Mouse (Mus musculus): ENCODE data around the gene Psma5.

Gene Psma5

DNA sequence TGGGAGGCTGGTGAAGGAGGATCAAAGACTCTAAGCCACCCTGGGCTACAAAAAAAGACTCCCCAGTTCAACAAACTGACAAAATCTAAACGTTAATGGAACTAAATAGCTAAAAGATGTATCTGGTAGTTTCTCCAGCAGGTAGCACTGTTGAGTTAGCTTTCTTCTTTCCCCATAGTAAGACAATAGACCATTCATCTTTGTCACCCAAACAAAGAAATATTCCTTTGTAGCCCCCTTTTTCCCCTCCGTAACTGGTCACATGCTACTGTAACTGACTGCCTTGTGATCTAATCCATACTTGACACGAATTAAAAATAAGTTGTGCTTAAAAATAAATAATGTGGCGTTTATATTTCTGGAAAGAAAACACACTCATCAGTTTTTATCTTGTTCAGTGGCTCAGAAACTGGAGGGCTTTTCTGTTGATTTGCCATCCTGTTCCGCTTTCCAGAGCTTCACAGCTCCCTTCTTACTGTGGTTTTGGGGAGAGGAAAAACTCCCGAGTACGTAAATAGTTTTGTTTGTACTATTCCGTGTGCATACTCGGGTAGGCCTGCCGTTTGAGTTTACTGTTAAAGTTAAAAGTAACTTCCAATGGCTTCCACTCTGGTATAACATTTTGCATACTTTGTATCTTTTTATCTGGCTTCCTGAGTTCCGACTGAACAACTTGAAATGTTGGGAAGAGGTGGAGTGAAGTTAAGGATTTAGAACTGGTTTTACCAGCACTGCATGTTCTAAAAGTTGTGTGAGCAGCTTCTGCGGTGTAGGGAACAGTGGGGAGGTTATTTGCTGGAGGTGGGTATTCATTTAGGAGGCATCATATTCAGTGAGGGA, 25.9 kb downstream of the Psma5 start:
- DNase-seq = no peak

DNA sequence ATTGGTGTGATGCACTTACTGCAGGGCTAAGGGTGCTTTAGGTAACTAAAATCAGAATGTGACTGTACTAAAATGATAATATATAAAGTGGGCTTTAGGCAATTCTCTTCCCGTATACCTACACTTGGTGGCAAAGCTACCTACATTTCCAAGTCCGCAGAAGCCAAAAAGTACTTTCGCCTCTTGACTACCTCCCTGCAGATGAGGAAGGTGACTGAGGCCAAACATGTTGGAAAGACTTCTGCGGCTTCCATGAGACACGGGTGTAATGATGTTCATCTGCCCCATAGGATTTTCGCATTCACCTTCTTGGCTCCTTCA, 26.5 kb downstream of the Psma5 start:
- DNase-seq = no peak

- peak; percentile 76 to 82 for DNase-seq
These were observed 27.3 kb downstream of the Psma5 start, which contains the start of gene Sort1 for GRCm38 (mm10) chr3:108283781-108284601. Gene Sort1 (plus strand): TSS chr3:108284082.

DNA sequence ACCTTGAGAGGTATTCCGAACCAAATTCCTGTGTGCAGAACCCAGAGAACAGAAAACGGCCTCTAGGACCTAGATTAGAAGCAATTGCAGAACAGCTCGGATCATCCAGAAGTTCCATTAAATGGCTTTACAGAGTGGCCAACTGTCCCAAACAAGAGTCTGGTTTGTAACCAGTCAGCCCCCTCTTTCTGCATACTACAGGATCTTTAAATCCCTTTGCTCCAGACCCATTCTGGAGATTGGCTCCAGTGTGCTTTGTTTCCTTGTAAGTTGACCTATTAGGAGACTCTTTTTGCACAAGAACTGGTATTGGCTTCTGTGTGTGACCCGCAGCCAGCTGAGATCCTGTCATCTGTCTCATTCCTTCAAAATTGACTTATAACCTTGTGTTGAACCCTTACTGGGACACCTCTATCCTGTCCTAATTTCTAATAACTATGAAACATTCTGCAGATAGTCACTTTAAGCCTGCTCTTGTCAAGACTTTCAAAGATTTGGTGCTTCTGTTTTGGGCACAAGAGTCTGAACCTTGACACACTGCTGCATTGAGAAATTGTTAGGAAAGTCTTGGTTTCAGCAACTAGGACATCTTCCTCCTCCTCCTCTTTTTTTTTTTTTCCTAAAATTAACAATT, 28.5 kb downstream of the Psma5 start:
- DNase-seq = no peak

DNA sequence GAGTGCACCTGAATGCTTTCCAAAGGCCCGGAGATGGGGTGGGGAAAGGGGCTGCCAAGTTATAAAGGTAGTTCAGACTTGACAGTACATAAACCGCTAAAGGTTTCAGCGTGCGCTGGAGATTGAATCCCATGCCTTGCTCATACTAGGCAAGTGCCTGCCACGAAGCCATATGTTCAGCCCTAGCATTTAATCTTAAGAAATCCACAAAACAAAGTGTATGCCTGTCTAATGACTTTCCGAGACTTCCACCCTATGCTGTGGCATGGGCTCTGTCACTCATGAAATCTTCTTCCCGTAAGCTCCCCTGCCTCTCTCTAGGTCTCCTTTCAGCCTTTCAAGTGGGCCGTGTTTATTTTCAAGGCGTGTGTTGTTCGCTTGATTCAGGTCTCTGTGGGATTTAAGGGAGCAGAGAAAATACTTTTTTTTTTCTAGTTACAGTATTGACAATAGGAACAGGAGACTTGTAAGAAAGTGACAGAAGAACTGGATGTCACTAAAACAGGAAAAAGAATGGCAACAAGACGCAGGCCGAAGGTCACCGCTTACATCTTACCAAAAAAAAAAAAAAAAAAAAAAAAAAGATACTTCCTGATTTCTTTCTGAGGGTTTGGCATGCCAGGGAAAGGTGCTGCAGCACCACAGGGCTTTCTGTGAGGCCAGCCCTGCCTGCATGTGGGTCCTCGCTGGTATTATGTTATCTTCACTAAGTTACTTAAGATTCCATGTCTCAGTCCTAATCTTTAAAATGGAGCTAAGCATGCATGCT, 30.1 kb downstream of the Psma5 start:
- no peak for DNase-seq

DNA sequence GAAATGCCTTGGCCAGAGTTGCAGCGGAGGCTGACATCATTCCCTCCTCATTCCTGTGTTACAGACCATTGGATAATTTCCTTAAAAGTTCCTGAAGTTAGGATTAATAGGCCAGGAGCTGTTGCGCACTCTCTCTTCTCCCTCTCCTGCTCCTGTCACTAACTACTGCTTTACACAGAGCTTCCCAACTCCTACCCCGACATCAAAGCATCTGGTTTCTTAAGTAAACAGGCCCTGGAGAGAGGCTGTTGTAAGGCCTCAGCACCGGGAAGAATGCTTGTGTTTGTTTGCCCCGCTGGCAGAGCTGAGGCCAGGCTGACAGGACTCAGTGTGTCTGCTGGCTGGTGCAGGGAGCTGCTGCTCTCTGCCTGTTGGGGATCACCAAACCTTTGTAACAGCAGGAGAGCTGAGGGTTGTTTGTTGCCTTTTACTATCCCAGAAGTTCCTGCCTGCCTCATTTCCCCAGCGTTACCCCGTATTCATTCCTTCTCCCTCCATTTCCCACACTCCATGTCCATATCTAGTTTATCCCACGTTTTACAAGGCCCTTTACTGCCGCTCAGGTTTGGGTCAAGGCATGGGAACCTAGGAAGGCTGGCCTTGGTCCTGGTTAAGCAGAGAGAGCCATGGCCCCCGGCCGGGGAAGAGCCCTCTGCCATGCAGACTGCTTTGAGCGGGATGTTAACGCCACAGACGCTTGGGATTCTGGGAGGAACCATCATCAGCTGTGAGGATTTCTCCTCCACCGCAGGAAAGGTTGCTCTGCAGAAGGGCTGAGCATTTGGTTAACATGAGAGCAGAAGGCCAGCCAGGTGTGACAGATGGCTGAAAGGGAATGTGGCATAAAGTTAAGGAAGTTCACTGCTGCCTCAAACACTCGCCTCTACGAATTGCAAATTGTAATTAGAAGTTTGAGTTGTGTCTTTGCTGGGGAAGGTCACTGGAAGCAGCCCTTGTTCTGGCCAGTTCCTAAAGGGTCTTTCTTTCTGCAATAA, 31.4 kb downstream of the Psma5 start:
- no peak for DNase-seq

DNA sequence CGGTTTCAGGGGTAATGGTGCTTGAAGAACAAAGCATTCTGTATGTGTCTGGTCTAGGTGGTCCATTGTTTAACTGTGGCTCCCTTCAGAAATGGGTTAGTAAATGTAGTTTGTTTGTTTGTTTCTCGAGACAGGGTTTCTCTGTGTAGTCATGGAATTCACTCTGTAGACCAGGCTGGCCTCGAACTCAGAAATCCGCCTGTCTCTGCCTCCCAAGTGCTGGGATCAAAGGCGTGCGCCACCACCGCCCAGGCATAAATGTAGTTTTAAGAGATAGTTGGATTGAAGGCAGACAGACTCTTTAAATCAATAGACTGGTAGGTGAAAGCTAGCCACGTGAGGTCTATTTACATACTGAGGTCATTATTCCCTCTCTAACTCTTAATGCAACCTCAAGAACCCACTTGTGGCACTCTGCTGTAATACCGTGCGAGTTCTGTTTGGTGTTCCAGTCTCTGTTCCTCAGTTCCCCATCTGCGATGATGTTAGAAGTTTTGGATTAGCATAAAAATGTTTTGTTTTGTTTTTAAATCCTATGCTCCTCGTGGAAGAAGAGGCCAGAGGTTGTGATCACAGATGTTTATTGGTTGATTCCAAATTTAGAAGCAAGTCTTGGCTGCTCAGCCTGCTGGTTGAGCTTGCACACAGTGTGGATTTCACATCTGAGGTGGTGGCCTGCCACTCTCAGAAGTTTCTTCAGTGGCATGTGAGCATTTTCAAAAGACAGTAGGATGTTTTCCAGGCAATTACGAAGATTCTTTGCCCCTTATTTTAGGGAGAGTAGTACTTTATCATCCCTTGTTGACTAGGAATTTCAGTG, 32.8 kb downstream of the Psma5 start:
- no peak for DNase-seq

DNA sequence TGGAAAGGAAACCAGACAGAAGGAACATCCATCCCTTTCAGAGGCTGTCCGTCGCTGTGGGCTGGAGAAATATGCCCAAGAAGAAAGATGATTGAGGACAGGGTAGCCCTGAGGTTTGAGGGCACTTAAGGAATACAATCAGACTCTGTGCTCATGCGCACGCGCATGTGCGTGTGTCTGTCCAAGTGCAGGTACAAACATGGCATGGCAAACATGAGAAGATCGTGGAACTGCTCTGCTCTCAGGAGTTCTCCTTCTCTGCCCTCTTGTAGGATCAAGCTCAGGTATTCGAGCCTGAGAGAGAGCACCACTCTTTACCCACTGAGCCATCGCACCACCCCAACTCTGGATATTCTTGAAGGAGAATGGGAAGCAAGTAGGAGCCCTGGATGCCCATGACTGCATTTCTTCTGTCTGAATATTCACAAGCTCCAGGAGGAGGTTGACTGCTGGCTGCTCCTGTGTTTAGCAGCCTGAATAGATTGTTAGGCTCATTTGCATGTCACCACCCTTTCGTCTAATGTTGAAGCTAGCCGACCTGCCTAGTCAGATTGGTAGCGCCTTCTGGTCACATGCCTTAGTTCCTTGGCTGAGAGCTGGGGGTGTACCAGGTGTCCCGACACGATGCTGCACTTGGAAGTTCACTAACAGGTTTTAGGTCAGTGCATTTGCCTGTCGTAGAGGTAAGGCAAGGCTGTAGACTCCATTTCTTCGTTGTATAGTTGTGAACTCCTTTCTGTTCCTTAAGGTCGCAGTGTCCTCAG, 34.5 kb downstream of the Psma5 start:
- DNase-seq = no peak

- no peak for DNase-seq
These were observed 37.7 kb downstream of the Psma5 start for GRCm38 (mm10) chr3:108294398-108294797.

DNA sequence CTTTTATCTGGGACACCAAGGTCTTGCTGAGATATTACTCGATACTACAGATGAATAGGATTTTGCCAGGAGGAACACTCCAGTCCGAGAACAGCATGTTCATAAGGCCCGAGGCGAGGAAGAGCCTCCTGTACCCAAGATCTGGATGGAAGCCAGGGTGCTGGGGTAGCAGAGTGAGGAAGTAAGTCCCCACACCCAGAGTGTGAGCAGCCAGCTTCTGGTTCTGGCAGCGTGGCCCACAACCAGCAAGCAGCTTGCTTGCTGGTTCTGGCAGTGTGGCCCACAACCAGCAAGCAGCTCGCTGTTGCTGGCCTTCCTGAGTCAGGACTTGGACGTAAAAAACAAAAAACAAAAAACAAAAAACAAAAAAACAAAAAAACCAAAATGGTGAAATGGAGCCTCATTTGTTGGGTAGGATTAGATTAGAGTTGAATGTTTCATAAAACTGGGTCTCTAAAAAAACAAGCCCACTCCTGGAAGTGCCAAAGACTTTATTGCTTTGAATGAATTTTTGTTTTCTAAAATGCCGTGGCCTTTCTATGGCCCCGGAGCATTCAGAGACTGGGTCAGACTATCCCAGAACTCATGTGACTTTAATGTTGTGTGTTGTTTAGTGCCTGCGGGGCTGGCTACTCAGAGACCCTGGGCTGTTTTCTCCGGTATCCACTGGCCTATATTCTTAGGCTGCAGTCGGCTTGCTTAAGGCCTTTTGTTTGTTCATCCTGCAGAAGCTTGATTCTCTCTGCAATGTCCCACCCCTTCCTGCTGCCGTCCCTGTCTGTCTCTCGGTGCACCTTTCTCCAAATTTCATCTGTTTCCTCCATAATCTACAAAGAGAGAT, 38.9 kb downstream of the Psma5 start:
- DNase-seq = no peak

- DNase-seq = peak in 1 of 2 experiments; percentile 7
These were observed 39.7 kb downstream of the Psma5 start for GRCm38 (mm10) chr3:108296220-108297049.

- no peak for DNase-seq
These were observed 40.3 kb downstream of the Psma5 start for GRCm38 (mm10) chr3:108297050-108297419.

DNA sequence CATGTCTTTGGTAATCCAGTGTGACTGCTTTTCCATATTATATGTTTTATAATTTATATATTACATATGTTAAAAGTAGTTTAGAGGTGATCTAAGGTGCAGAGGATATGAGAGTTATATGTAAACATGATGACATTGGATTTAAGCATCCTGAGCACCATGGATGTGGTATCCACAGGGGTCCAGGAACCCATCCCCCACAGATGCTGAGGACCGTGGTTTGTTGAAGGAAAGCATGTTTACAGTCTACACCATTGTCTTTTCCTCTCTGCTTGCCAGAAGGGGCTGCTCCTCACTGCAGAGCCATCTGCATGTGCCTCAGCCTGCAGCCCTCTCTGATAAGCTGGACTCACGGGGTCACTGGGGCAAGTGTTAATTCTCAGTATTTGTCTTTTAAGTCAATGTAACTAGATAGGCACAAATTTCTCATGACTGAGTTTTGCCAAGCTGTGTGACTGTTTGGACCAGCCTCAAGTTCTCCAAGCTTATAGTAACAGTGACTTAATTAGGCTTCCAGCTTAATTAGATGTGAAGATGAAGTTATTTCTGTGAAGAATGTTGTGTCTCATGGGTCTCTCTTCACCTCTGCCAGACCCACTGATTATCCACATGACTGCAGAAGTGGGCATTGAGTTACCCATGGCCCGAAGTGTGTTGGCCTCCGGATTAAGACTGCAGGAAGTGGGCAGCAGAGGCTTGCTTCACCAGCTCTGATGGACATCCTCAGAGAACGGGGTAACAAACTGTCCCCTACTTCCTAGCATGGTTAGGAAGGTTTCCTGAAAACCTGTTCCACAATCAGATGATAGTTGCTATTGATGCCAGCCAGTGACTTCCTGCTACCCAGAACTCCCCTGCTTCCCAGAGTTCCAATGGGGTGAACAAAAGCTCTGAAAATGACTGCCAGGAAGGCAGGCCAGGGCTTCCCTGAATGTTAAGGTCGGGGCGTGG, 41.2 kb downstream of the Psma5 start:
- no peak for DNase-seq

GRCm38 (mm10) chr3:108300455-108301030, 43.8 kb downstream of the Psma5 start:
- DNase-seq = no peak

DNA sequence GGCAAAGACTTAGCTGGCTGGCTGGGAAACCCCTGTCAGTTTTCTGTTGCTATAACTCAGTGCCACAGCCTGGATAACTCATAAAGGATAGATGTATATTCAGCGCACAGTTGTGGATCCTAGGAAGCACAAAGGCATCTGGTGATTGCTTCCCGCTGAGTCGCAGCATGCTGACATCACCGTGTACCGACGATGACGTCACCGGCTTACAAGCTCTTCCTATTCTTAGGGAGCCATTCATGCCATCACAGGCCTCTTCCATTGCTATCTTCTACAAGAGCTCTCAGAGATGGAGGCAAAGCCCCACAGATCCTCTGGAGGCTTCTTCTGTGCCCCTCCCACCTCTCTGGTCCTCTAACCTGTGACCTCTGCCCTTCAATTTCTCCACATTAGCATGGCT, 47.0 kb downstream of the Psma5 start:
- DNase-seq = no peak

DNA sequence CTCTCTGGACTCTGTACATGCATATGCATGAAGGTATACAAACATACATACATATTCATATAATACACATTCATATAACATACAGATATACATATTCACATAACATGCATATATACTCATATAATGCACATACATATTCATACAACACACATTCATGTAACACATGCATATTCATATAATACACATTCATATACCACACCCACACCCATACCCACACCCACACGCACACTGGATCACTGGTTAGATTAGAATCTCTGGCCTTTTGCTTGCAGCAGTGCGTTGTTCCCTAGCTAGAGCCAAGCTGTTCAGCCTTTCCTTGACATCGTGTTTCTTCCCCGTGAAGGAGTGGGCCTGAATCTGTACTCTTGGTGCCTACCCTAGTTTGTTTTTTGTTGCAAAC, 48.0 kb downstream of the Psma5 start:
- DNase-seq = no peak
